Mouse (Mus musculus): ENCODE data around the gene Ntf5. TPM values are rescaled to one million over a fixed set of nuclear protein-coding genes. Genes with fewer than 3 reads are reported as not detected.

Ntf5 gene
- total and polyA plus RNA-seq, 3 experiments, result 0.43 to 1.5 (median 0.59) TPM

DNA sequence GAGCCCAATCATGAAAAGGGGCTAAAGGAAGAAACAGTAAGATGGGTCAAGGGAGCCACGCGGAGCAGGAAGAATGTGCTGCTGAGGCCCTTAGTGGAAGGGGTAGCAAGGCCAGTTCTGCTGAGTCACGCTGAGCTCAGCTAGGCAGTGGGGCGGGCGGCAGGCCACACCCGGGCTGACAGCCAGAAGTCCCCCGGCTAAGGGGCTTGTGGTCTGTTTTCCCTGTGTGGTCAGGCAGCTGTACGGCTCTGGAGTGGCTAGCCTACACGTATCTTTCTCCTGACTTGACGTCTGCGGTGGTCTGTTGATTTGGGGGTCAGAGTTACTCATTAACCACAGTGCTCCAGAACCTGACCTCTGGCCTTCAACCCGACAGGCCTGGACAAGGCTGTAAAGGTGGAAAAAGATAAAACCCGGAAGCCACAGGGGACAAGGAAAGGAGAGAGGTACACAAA, 47.4 kb downstream of the Ntf5 start:
- H3K4me3 ChIP-seq (replicated peaks in 1 of 3; ENCODE audit: low read depth in 2 of 3, low read length in 2 of 3, poor library complexity in 1 of 3), result peak overlapping the region in 1 of 3 experiments; percentile 40
- in situ Hi-C loops (cut with MboI; ENCODE audit: low pct_ligation_motif_present, low pct_unique_long_range_greater_than_20kb, low sequenced_read_pairs), result loop anchor here (10.0 kb wide), 1 partner anchor 224 kb away; the partner anchor contains the start of gene Ntn5
- peak overlapping the region; percentile 93; the same call in 1 of the 2 replicates for H3K4me2 ChIP-seq (ENCODE audit: insufficient read depth, low read depth, poor library complexity, severe bottlenecking)
- peak overlapping the region; percentile 59 for H3K9ac ChIP-seq (ENCODE audit: insufficient read depth, low read depth)
- H3K27me3 ChIP-seq (replicated peaks), result no peaks in the 10 kb centered on the region
- peaks cover 43 to 64% of the 10 kb centered on the region in 2 experiments for H3K36me3 ChIP-seq (replicated peaks in 1 of 2; ENCODE audit: control insufficient read depth in 1 of 2, insufficient read depth in 1 of 2, low read length in 1 of 2)
- H3K9me3 ChIP-seq (replicated peaks; ENCODE audit: low read length), result no peaks in the 10 kb centered on the region
- TF ChIP-seq HCFC1 (IDR thresholded peaks at IDR 0.05; ENCODE audit: low read depth, low read length), result no peak
- TF ChIP-seq ETS1 (conservative IDR thresholded peaks at IDR 0.05; ENCODE audit: low read depth, low read length), result peak; percentile 51
- TF ChIP-seq TCF12 (IDR thresholded peaks at IDR 0.05; ENCODE audit: low read depth, low read length), result peak; percentile 30; the same call in 1 of the 2 replicates
- peak; percentile 35; the same call in 1 of the 2 replicates for TF ChIP-seq MXI1 (IDR thresholded peaks at IDR 0.05; ENCODE audit: low read depth, low read length)
- TF ChIP-seq RAD21 (IDR thresholded peaks at IDR 0.05; ENCODE audit: low read depth, low read length), result no peak
- TF ChIP-seq MAX (IDR thresholded peaks at IDR 0.05; ENCODE audit: low read length), result peak; percentile 26; the same call in 1 of the 2 replicates
- TF ChIP-seq IRF4 (IDR thresholded peaks at IDR 0.05; ENCODE audit: low read depth, low read length), result peak; percentile 36; the same call in 1 of the 2 replicates
- peak; percentile 93 for TF ChIP-seq MAFK (IDR thresholded peaks at IDR 0.05; ENCODE audit: insufficient replicate concordance, low read length)
- TF ChIP-seq SMC3 (IDR thresholded peaks at IDR 0.05; ENCODE audit: low read depth, low read length), result no peak
- TF ChIP-seq MEF2A (IDR thresholded peaks at IDR 0.05; ENCODE audit: borderline replicate concordance, low read depth, low read length), result no peak
- TF ChIP-seq EP300 (IDR thresholded peaks at IDR 0.05; ENCODE audit: low read length), result no peak
- TF ChIP-seq CHD1 (IDR thresholded peaks at IDR 0.05; ENCODE audit: low read depth, low read length), result no peak
- peak; percentile 21; the same call in 1 of the 2 replicates for TF ChIP-seq POLR2A (IDR thresholded peaks at IDR 0.05; ENCODE audit: low read depth, low read length)
- peak; percentile 35; the same call in 1 of the 2 replicates for TF ChIP-seq SIN3A (IDR thresholded peaks at IDR 0.05; ENCODE audit: low read length)
- peak; percentile 39; the same call in 1 of the 2 replicates for TF ChIP-seq BHLHE40 (IDR thresholded peaks at IDR 0.05; ENCODE audit: low read depth, low read length)
- TF ChIP-seq GABPA (IDR thresholded peaks at IDR 0.05; ENCODE audit: insufficient replicate concordance, low read depth, low read length), result peak; percentile 75
- TF ChIP-seq TBP (conservative IDR thresholded peaks at IDR 0.05; ENCODE audit: low read depth, low read length), result peak; percentile 62; the same call in 1 of the 2 replicates
- TF ChIP-seq KAT2A (IDR thresholded peaks at IDR 0.05; ENCODE audit: insufficient replicate concordance, low read length), result no peak
- no peak for TF ChIP-seq JUND (conservative IDR thresholded peaks at IDR 0.05; ENCODE audit: low read depth, low read length)
- TF ChIP-seq UBTF (IDR thresholded peaks at IDR 0.05; ENCODE audit: low read depth, low read length), result peak; percentile 75
- dilution Hi-C loops (cut with MboI; ENCODE audit: extremely low pct_ligation_motif_present, extremely low pct_unique_long_range_greater_than_20kb, low sequenced_read_pairs), result no loop called here
- H3K4me1 ChIP-seq (ENCODE audit: control insufficient read depth in 1 of 2, insufficient read depth in 2 of 2), result peaks cover 16 to 52% of the 10 kb centered on the region in 2 experiments
- H3K27ac ChIP-seq (ENCODE audit: insufficient read depth, low read depth), result peak overlapping the region; percentile 80
- peak; percentile 72 for DNase-seq (ENCODE audit: extremely low read depth)
- H3K79me2 ChIP-seq (replicated peaks; ENCODE audit: control insufficient read depth, extremely low read depth, insufficient read depth, poor library complexity, severe bottlenecking), result peaks cover 45% of the 10 kb centered on the region

DNA sequence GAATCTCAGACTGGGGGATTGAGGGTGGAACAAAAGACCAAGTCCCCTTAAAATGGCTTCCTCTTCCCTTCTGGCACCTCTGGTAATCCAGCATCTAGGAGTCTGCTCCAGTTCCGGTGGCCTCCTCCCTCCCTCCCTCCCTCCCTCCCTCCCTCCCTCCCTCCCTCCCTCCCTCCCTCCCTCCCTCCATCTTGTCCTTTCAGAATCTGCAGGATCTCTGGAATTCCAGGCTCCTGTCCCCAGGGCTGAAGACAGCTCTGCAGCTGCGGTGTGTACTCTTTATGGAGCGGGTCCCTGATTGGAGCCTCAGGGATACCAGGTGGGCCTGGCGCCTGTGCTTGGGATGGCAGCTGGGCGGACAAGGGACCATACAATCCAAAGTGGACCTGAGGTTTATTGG, 47.8 kb downstream of the Ntf5 start:
- peak overlapping the region; percentile 80; the same call in 1 of the 2 replicates for H3K27ac ChIP-seq (ENCODE audit: insufficient read depth, low read depth)
- H3K9me3 ChIP-seq (replicated peaks; ENCODE audit: low read length), result no peaks in the 10 kb centered on the region
- H3K9ac ChIP-seq (ENCODE audit: insufficient read depth, low read depth), result peak overlapping the region; percentile 24; the same call in 1 of the 2 replicates
- no peak overlapping the region for H3K4me2 ChIP-seq (ENCODE audit: insufficient read depth, low read depth, poor library complexity, severe bottlenecking)
- H3K79me2 ChIP-seq (replicated peaks; ENCODE audit: control insufficient read depth, extremely low read depth, insufficient read depth, poor library complexity, severe bottlenecking), result peaks cover 49% of the 10 kb centered on the region
- no peak overlapping the region for H3K4me3 ChIP-seq (replicated peaks in 1 of 3; ENCODE audit: low read depth in 2 of 3, low read length in 2 of 3, poor library complexity in 1 of 3)
- DNase-seq (ENCODE audit: extremely low read depth), result no peak
- H3K27me3 ChIP-seq (replicated peaks), result no peaks in the 10 kb centered on the region
- TF ChIP-seq UBTF (IDR thresholded peaks at IDR 0.05; ENCODE audit: low read depth, low read length) (no peak), POLR2A (IDR thresholded peaks at IDR 0.05; ENCODE audit: low read depth, low read length) (peak; percentile 3; the same call in 1 of the 2 replicates), USF1 (IDR thresholded peaks at IDR 0.05; ENCODE audit: low read depth, low read length) (no peak), IRF4 (IDR thresholded peaks at IDR 0.05; ENCODE audit: low read depth, low read length) (no peak), ZMIZ1 (IDR thresholded peaks at IDR 0.05; ENCODE audit: low read depth, low read length) (no peak)
- dilution Hi-C loops (cut with MboI; ENCODE audit: extremely low pct_ligation_motif_present, extremely low pct_unique_long_range_greater_than_20kb, low sequenced_read_pairs), result no loop called here
- H3K4me1 ChIP-seq (ENCODE audit: control insufficient read depth in 1 of 2, insufficient read depth in 2 of 2), result peaks cover 16 to 48% of the 10 kb centered on the region in 2 experiments
- in situ Hi-C loops (cut with MboI; ENCODE audit: low pct_ligation_motif_present, low pct_unique_long_range_greater_than_20kb, low sequenced_read_pairs), result loop anchor here (10.0 kb wide), 1 partner anchor 223 kb away; the partner anchor contains the start of gene Ntn5
- H3K36me3 ChIP-seq (replicated peaks in 1 of 2; ENCODE audit: control insufficient read depth in 1 of 2, insufficient read depth in 1 of 2, low read length in 1 of 2), result peaks cover 39 to 60% of the 10 kb centered on the region in 2 experiments

All from CH12.LX (cell line).